Mouse (Mus musculus) forebrain, embryonic 16.5 days (tissue): ENCODE measurements around the gene Rasal2. TPM values are rescaled to one million over a fixed set of nuclear protein-coding genes. Genes with fewer than 3 reads are reported as not detected.
A peak's percentile ranks its signal among the peaks of the same experiment; 100 is the strongest.

Experiments
- ATAC-seq: fragments of 200-750 bp; cut with Nextera tagmentation; 2 replicates; pipeline ENCODE4 v1.8.0; 2017; ENCODE audit warnings: mild to moderate bottlenecking, moderate library complexity
- H3K27ac ChIP-seq: fragments of 300-500 bp; sonication (generic); 2 replicates; pipeline ENCODE4 v1.5.1; 2014; ENCODE audit warnings: low read length, control low read depth
- H3K27me3 ChIP-seq: fragments of 300-500 bp; sonication (generic); replicated peaks from 2 replicates; pipeline ENCODE4 v1.6.1; 2014; ENCODE audit warnings: low read length; ENCODE audit not compliant: control insufficient read depth, insufficient read depth
- H3K36me3 ChIP-seq: fragments of 300-500 bp; sonication (generic); 2 replicates; pipeline ENCODE4 v1.6.1; 2014; ENCODE audit not compliant: control insufficient read depth, insufficient read depth
- H3K4me1 ChIP-seq: fragments of 300-500 bp; sonication (generic); replicated peaks from 2 replicates; pipeline ENCODE4 v1.6.1; 2014; ENCODE audit warnings: low read length; ENCODE audit not compliant: control insufficient read depth, insufficient read depth
- H3K4me2 ChIP-seq: fragments of 300-500 bp; sonication (generic); 2 replicates; pipeline ENCODE4 v1.6.1; 2014; ENCODE audit warnings: mild to moderate bottlenecking, low read length, control low read depth
- H3K4me3 ChIP-seq: fragments of 300-500 bp; sonication (generic); replicated peaks from 2 replicates; pipeline ENCODE4 v1.5.1; 2014; ENCODE audit warnings: mild to moderate bottlenecking, low read length, control low read depth
- H3K9ac ChIP-seq: fragments of 300-500 bp; sonication (generic); replicated peaks from 2 replicates; pipeline ENCODE4 v1.6.1; 2014; ENCODE audit warnings: low read depth, low read length, control low read depth
- H3K9me3 ChIP-seq: fragments of 300-500 bp; sonication (generic); 2 replicates; pipeline ENCODE4 v1.6.1; 2016; ENCODE audit warnings: low read length; ENCODE audit not compliant: control insufficient read depth
- whole genome bisulfite sequencing: fragments of 180-500 bp; shearing (Covaris S2); extraction: QIAGEN DNeasy Blood & Tissue Kit; methylation state at CpG from one replicate; pipeline ENCODE4 v1.1.7; 2014; 5-methylcytosine and 5-hydroxymethylcytosine counted together
- polyA plus RNA-seq: library from polyadenylated mRNA; unstranded; fragments of >200 nt; fragmentation: Nextera tagmentation; extraction: Ambion mirVana; gene quantifications from 2 replicates; pipeline ENCODE4 v1.2.1, GENCODE M21; 2015

Gene Rasal2
- polyA plus RNA-seq, 1 experiment from 2014 or later = 37.6 TPM

DNA sequence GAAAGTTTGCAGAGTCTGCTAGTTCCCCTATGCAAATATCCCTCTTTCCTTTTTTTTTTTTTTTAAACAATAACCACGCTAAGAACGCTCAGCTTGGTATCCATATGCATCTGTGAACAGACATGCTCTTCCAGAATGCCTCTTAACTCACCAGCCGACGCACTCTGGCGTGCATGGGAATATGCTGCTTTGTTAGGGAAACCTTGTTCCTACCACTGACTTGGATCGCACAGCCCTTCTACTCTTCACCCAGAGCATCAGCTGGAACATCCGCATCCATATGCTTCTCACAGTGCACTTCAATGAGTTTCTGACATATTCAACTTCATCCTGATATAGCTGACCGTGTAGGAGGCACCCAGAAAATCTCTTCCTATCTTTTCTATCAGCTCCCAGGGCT, 243.1 kb downstream of the Rasal2 start:
- H3K9ac ChIP-seq = no peak overlapping the region
- no peaks in the 10 kb centered on the region for H3K4me1 ChIP-seq
- H3K4me3 ChIP-seq = no peak overlapping the region
- no peak overlapping the region for H3K27ac ChIP-seq
- 86% methylated on average over 8 of the region's 8 CpGs for WGBS
- H3K36me3 ChIP-seq = peaks cover 4% of the 10 kb centered on the region; the same call in 1 of the 2 replicates
- ATAC-seq = no peak
- H3K27me3 ChIP-seq = no peaks in the 10 kb centered on the region
- H3K4me2 ChIP-seq = no peak overlapping the region
- no peaks in the 10 kb centered on the region for H3K9me3 ChIP-seq

GRCm38 (mm10) chr1:157168891-157169290, 243.5 kb downstream of the Rasal2 start:
- Histone ChIP-seq H3K27ac (no peak overlapping the region), H3K9ac (no peak overlapping the region), H3K27me3 (no peaks in the 10 kb centered on the region), H3K4me2 (no peak overlapping the region), H3K9me3 (no peaks in the 10 kb centered on the region), H3K4me1 (no peaks in the 10 kb centered on the region), H3K4me3 (no peak overlapping the region), H3K36me3 (peaks cover 5% of the 10 kb centered on the region; the same call in 1 of the 2 replicates)
- WGBS = 90% methylated on average over 7 of the region's 7 CpGs
- ATAC-seq = no peak

DNA sequence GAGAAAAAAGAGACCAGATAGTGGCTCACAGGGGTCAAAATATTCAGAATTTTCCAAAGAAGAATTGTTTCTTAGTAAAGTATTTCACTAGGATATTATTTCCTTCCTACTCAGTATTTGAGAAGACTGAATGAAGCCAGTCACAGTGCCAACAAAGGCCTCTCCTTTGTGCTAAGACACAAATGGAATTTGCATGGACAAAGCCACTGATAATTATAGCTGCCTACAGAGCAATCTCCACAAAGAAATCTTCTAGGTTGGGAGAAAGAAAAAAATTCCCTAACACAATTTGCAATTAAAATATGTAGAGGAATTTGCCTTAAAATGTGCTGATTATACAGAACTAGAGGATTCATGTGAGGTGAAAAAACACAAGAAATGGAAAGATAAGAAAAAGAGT, 258.6 kb downstream of the Rasal2 start:
- H3K4me2 ChIP-seq = no peak overlapping the region

DNA sequence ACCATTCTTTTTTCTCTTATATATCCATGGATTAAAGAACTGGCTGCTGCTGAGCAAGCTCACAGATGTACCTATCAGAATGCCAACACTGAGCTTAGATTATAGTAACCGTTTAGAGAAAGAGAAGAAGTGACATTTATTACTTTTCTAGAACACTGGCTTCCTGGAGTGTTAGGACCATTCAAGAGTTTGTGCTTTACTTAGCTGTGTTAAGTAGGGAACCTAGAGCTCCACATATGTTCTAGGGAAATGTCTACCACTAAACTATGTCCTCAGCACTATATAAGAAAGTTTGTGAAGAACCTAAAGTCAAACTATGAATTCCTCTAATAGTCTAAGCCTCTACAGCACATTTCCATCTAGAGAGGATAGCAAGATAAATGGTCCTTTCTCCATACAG, 262.3 kb downstream of the Rasal2 start:
- no peak for ATAC-seq
- no peak overlapping the region for H3K4me2 ChIP-seq
- H3K9ac ChIP-seq = no peak overlapping the region
- H3K27me3 ChIP-seq = no peaks in the 10 kb centered on the region
- peaks cover 6% of the 10 kb centered on the region for H3K36me3 ChIP-seq
- H3K9me3 ChIP-seq = no peaks in the 10 kb centered on the region
- WGBS = 83% methylated on average over 1 of the region's 1 CpGs
- peaks cover 3% of the 10 kb centered on the region; the same call in 1 of the 2 replicates for H3K4me1 ChIP-seq
- H3K4me3 ChIP-seq = no peak overlapping the region
- no peak overlapping the region for H3K27ac ChIP-seq

More for the DNA sequence above, 258.6 kb downstream of the Rasal2 start:
- Histone ChIP-seq H3K27ac (no peak overlapping the region), H3K4me3 (no peak overlapping the region), H3K27me3 (no peaks in the 10 kb centered on the region), H3K36me3 (peaks cover 10% of the 10 kb centered on the region), H3K9ac (no peak overlapping the region), H3K9me3 (no peaks in the 10 kb centered on the region), H3K4me1 (peaks cover 6% of the 10 kb centered on the region; the same call in 1 of the 2 replicates)
- ATAC-seq = peak; percentile 57; the same call in 1 of the 2 replicates

GRCm38 (mm10) chr1:157144621-157145020, 267.8 kb downstream of the Rasal2 start:
- Histone ChIP-seq H3K9me3 (no peaks in the 10 kb centered on the region), H3K27ac (no peak overlapping the region), H3K27me3 (no peaks in the 10 kb centered on the region), H3K36me3 (peaks cover 6% of the 10 kb centered on the region), H3K4me2 (no peak overlapping the region), H3K4me1 (no peaks in the 10 kb centered on the region), H3K9ac (no peak overlapping the region), H3K4me3 (no peak overlapping the region)
- ATAC-seq = no peak
- 88% methylated on average over 3 of the region's 3 CpGs for WGBS

GRCm38 (mm10) chr1:157143326-157143932, 269.0 kb downstream of the Rasal2 start:
- Histone ChIP-seq H3K9ac (no peak overlapping the region), H3K27ac (no peak overlapping the region), H3K4me1 (no peaks in the 10 kb centered on the region), H3K9me3 (no peaks in the 10 kb centered on the region), H3K4me2 (no peak overlapping the region), H3K4me3 (no peak overlapping the region), H3K36me3 (peaks cover 6% of the 10 kb centered on the region), H3K27me3 (no peaks in the 10 kb centered on the region)
- 70% methylated on average over 7 of the region's 7 CpGs for WGBS
- ATAC-seq = no peak

- H3K27ac ChIP-seq = no peak overlapping the region
- H3K4me3 ChIP-seq = no peak overlapping the region
- no peaks in the 10 kb centered on the region for H3K9me3 ChIP-seq
- 0 out of 2 replicates have a peak, but pooled peaks cover 2% of the 10 kb centered on the region for H3K4me1 ChIP-seq
- H3K9ac ChIP-seq = no peak overlapping the region
- H3K4me2 ChIP-seq = no peak overlapping the region
- no peaks in the 10 kb centered on the region for H3K27me3 ChIP-seq
- ATAC-seq = peak; percentile 31
- 78% methylated on average over 3 of the region's 3 CpGs for WGBS
- H3K36me3 ChIP-seq = peaks cover 3% of the 10 kb centered on the region
These were observed 271.4 kb downstream of the Rasal2 start for GRCm38 (mm10) chr1:157141014-157141413.

- Histone ChIP-seq H3K36me3 (no peaks in the 10 kb centered on the region; the same call in 1 of the 2 replicates), H3K4me3 (no peak overlapping the region), H3K4me1 (0 out of 2 replicates have a peak, but pooled peaks cover 2% of the 10 kb centered on the region), H3K4me2 (no peak overlapping the region), H3K9me3 (no peaks in the 10 kb centered on the region), H3K9ac (no peak overlapping the region), H3K27me3 (no peaks in the 10 kb centered on the region), H3K27ac (no peak overlapping the region)
- ATAC-seq = no peak
- WGBS = 89% methylated on average over 1 of the region's 1 CpGs
These were observed 274.5 kb downstream of the Rasal2 start for GRCm38 (mm10) chr1:157137854-157138241.

- WGBS = 71% methylated on average over 9 of the region's 9 CpGs
- Histone ChIP-seq H3K4me2 (no peak overlapping the region), H3K36me3 (no peaks in the 10 kb centered on the region; the same call in 1 of the 2 replicates), H3K4me1 (0 out of 2 replicates have a peak, but pooled peaks cover 2% of the 10 kb centered on the region), H3K9ac (no peak overlapping the region), H3K4me3 (no peak overlapping the region), H3K27me3 (no peaks in the 10 kb centered on the region), H3K27ac (no peak overlapping the region), H3K9me3 (no peaks in the 10 kb centered on the region)
- peak; percentile 65; the same call in 1 of the 2 replicates for ATAC-seq
These were observed 275.1 kb downstream of the Rasal2 start for GRCm38 (mm10) chr1:157137132-157137853.
